Mouse (Mus musculus) forebrain, postnatal 0 days (tissue): Measurements from ENCODE around the gene Nanog. TPM values are rescaled to one million over a fixed set of nuclear protein-coding genes. Genes with fewer than 3 reads are reported as not detected.
A peak's percentile ranks its signal among the peaks of the same experiment; 100 is the strongest.

ENCODE experiments used
- ATAC-seq: fragments of 200-750 bp; cut with Nextera tagmentation; 2 replicates; pipeline ENCODE4 v1.8.0; 2017; ENCODE audit warnings: mild to moderate bottlenecking, moderate library complexity
- DNase-seq: peaks from one replicate; pipeline ENCODE4 v3.0.0-alpha.2; 2015
- H3K27ac ChIP-seq: fragments of 300-500 bp; sonication (generic); 2 replicates; pipeline ENCODE4 v1.5.1; 2014; ENCODE audit warnings: low read depth, mild to moderate bottlenecking, antibody characterized with exemption, low read length, moderate library complexity, mixed read lengths
- H3K27me3 ChIP-seq: fragments of 300-500 bp; sonication (generic); 2 replicates; pipeline ENCODE4 v1.6.1; 2014; ENCODE audit warnings: mild to moderate bottlenecking, low read length, mixed read lengths; ENCODE audit not compliant: insufficient read depth
- H3K36me3 ChIP-seq: fragments of 300-500 bp; sonication (generic); 2 replicates; pipeline ENCODE4 v1.6.1; 2014; ENCODE audit warnings: mild to moderate bottlenecking, moderate library complexity; ENCODE audit not compliant: insufficient read depth
- H3K4me1 ChIP-seq: fragments of 300-500 bp; sonication (generic); 2 replicates; pipeline ENCODE4 v1.6.1; 2014; ENCODE audit warnings: antibody characterized with exemption; ENCODE audit not compliant: insufficient read depth
- H3K4me2 ChIP-seq: fragments of 300-500 bp; sonication (generic); 2 replicates; pipeline ENCODE4 v1.6.1; 2014; ENCODE audit warnings: low read depth, mild to moderate bottlenecking, moderate library complexity
- H3K4me3 ChIP-seq: fragments of 300-500 bp; sonication (generic); 2 replicates; pipeline ENCODE4 v1.5.1; 2014; ENCODE audit warnings: low read depth, low read length, mixed read lengths
- H3K9ac ChIP-seq: fragments of 300-500 bp; sonication (generic); 2 replicates; pipeline ENCODE4 v1.6.1; 2014; ENCODE audit warnings: mild to moderate bottlenecking
- H3K9me3 ChIP-seq: fragments of 300-500 bp; sonication (generic); 2 replicates; pipeline ENCODE4 v1.6.1; 2016; ENCODE audit warnings: low read length
- CTCF ChIP-seq: sonication (generic); IDR thresholded peaks from 2 replicates; pipeline ENCODE4 v1.5.1; 2016; ENCODE audit warnings: antibody characterized with exemption, control low read depth, low read depth
- WGBS: fragments of 180-500 bp; shearing (Covaris S2); extraction: QIAGEN DNeasy Blood & Tissue Kit; methylation state at CpG from one replicate; pipeline ENCODE4 v1.1.7; 2014; 5-methylcytosine and 5-hydroxymethylcytosine counted together
- polyA plus RNA-seq: library from polyadenylated mRNA; unstranded; fragments of >200 nt; fragmentation: Nextera tagmentation; extraction: Ambion mirVana; gene quantifications from 2 replicates; pipeline ENCODE4 v1.2.1, GENCODE M21; 2015
- total RNA-seq: library from RNA; depleted of rRNA; stranded (reverse); fragments of >200 nt; gene quantifications from 2 replicates; pipeline ENCODE4 v1.2.3, GENCODE M21; 2014; rRNA removed

The Nanog gene
- total and polyA plus RNA-seq, 2 experiments from 2014 or later: 0.07 TPM; not detected in 1

DNA sequence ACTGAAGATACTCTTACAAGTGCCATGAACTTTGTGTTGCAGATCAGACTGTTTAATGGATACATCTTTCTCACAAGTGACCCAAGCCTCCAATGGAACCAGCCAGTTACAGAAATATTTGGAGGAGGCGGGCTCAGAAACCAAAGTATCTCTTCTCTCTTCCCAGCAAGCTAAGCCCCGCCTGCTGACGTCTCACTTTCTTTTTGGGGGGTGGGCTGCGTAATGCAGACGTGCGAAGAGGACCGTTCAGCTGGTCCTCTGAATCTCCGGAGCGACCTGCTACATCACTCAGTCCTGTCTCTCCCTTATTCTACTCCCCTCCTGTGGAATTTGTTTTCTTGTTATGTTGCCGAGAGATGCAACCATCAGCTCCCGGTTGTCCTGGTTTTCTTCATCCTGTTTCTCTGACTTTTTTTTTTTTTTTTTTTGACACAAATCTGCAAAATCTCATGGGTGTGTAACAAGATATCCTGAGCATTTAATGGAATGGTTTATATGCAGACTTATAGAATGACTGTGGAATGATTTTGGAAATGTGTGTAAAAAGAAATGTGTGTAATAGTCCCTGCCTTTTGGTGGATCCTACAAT, 53.8 kb downstream of the Nanog start:
- no peaks in the 10 kb centered on the region for H3K9me3 ChIP-seq
- H3K27me3 ChIP-seq: no peaks in the 10 kb centered on the region
- H3K4me3 ChIP-seq: peak overlapping the region; percentile 45
- H3K9ac ChIP-seq: peak overlapping the region; percentile 44
- ATAC-seq (peak; percentile 59), DNase-seq (peak; percentile 93)
- peak overlapping the region; percentile 62 for H3K27ac ChIP-seq
- no peaks in the 10 kb centered on the region for H3K4me1 ChIP-seq
- H3K36me3 ChIP-seq: no peaks in the 10 kb centered on the region
- WGBS: 2% methylated on average over 11 of the region's 11 CpGs
- no peak for TF ChIP-seq CTCF
- H3K4me2 ChIP-seq: peak overlapping the region; percentile 47

DNA sequence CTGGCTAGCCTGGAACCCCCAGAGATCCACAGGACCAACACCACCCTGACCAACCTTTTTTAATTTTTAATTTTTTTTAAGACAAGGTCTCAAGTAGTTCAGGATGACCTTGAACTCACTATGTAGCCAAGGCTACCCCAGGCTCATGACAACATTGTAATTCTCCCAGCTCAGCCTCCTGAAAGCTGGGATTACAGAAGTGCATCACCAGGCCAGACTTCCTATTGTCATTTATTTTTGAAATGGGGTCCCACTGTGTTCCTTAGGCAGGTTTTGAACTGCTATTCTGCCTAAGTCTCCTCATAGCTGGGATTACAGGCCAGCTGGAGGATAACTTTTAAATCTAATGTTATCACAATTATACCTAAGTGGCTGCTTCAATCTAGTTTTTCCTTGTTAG, 54.6 kb downstream of the Nanog start:
- no peaks in the 10 kb centered on the region for H3K36me3 ChIP-seq
- no peak overlapping the region for H3K27ac ChIP-seq
- H3K9ac ChIP-seq: no peak overlapping the region
- H3K27me3 ChIP-seq: no peaks in the 10 kb centered on the region
- TF ChIP-seq CTCF: no peak
- H3K4me2 ChIP-seq: peak overlapping the region; percentile 47
- no peak for DNase-seq
- no peak for ATAC-seq
- H3K4me1 ChIP-seq: no peaks in the 10 kb centered on the region
- H3K9me3 ChIP-seq: no peaks in the 10 kb centered on the region
- peak overlapping the region; percentile 45; the same call in 1 of the 2 replicates for H3K4me3 ChIP-seq

DNA sequence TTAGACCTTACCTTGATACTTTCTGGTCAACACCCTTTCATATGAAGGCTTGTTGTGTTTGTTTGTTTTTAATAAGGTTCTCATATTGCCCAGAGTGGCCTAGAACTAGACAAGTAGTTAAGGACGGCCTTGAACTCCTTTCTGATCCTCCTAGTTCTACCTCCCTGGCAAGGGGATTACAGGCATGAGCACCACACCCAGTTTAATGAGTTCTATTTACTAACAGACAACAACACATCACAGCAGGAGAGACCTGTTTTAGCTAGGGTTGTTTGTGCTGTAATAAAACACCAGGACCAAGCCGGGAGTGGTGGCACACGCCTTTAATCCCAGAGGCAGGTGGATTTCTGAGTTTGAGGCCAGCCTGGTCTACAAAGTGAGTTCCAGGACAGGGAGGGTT, 55.2 kb downstream of the Nanog start:
- Histone ChIP-seq H3K9ac (no peak overlapping the region), H3K4me2 (no peak overlapping the region), H3K4me1 (no peaks in the 10 kb centered on the region), H3K27ac (no peak overlapping the region), H3K4me3 (no peak overlapping the region), H3K36me3 (no peaks in the 10 kb centered on the region), H3K27me3 (no peaks in the 10 kb centered on the region), H3K9me3 (no peaks in the 10 kb centered on the region)
- 82% methylated on average over 3 of the region's 3 CpGs for WGBS
- no peak for TF ChIP-seq CTCF
- no peak for DNase-seq
- ATAC-seq: no peak

GRCm38 (mm10) chr6:122762952-122763700, 55.8 kb downstream of the Nanog start:
- Histone ChIP-seq H3K27me3 (no peaks in the 10 kb centered on the region), H3K4me1 (no peaks in the 10 kb centered on the region), H3K9me3 (no peaks in the 10 kb centered on the region), H3K4me2 (no peak overlapping the region), H3K36me3 (no peaks in the 10 kb centered on the region), H3K4me3 (no peak overlapping the region), H3K27ac (0 out of 2 replicates have a peak overlapping the region, but pooled peaks have one; percentile 92), H3K9ac (no peak overlapping the region)
- DNase-seq (no peak), ATAC-seq (no peak)
- TF ChIP-seq CTCF: no peak
- 84% methylated on average over 11 of the region's 11 CpGs for WGBS

DNA sequence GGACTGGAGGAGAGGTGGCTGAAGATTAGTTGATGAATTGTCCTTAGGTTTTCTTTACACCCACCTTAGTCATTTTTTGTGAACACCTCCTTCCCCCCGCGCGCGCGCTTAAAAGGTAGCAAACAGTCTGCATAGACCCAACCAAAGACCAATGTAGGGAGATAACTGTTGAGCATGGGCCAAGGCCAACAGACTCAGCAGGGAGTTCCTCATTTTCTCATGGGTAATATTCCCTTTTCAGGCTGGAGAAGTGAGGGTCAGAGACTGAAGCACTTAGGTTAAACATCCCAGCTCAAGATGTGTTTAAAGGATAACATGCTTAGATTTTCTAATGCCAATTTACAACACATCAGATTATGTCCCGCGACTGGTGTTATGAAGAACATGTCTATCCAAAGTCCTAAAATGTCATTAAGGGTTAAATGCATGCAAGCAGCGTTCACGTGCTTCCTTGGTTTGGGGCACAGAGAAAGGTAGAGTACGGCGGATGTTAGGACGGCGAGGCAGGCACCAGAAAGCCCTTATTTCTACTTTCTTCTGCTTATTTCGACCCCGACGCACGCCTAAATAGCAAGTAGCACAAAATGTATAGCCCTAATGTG, 56.7 kb downstream of the Nanog start:
- DNase-seq: no peak
- 32% methylated on average over 17 of the region's 17 CpGs for WGBS
- Histone ChIP-seq H3K27ac (peak overlapping the region; percentile 92), H3K9ac (peak overlapping the region; percentile 72), H3K36me3 (no peaks in the 10 kb centered on the region), H3K27me3 (no peaks in the 10 kb centered on the region), H3K4me3 (peak overlapping the region; percentile 53), H3K4me2 (peak overlapping the region; percentile 79), H3K9me3 (no peaks in the 10 kb centered on the region), H3K4me1 (no peaks in the 10 kb centered on the region)
- TF ChIP-seq CTCF: no peak
- ATAC-seq: peak; percentile 37

Other genes starting within 250 kb of the Nanog start
- gene Rimklb, start 208.7 kb upstream of the Nanog start, total RNA-seq: 159 and 160 TPM in 2 replicates
- 86.6 and 104 TPM in 2 replicates for gene Rimklb, start 208.7 kb upstream of the Nanog start, polyA plus RNA-seq
- gene Mfap5, start 201.6 kb upstream of the Nanog start, total RNA-seq: 3.5 and 3.6 TPM in 2 replicates
- gene Mfap5, start 201.6 kb upstream of the Nanog start, polyA plus RNA-seq: 3.8 and 5.5 TPM in 2 replicates
- gene Aicda, start 153.7 kb upstream of the Nanog start, total RNA-seq: 0.31 and 3.1 TPM in 2 replicates
- 0.29 and 1.3 TPM in 2 replicates for gene Aicda, start 153.7 kb upstream of the Nanog start, polyA plus RNA-seq
- gene Apobec1, start 105.0 kb upstream of the Nanog start, total RNA-seq: 1.2 and 2.0 TPM in 2 replicates
- gene Apobec1, start 105.0 kb upstream of the Nanog start, polyA plus RNA-seq: 2.3 and 2.4 TPM in 2 replicates
- gene Gdf3, start 97.4 kb upstream of the Nanog start, total RNA-seq: not detected in 2 replicates
- gene Gdf3, start 97.4 kb upstream of the Nanog start, polyA plus RNA-seq: not detected in 2 replicates
- gene Dppa3, start 81.1 kb upstream of the Nanog start, total RNA-seq: not detected in 2 replicates
- not detected in 2 replicates for gene Dppa3, start 81.1 kb upstream of the Nanog start, polyA plus RNA-seq
- gene Slc2a3, start 94.2 kb downstream of the Nanog start, total RNA-seq: 68.9 and 78.2 TPM in 2 replicates
- 27.3 and 41.6 TPM in 2 replicates for gene Slc2a3, start 94.2 kb downstream of the Nanog start, polyA plus RNA-seq
- gene Foxj2, start 112.4 kb downstream of the Nanog start, total RNA-seq: 16.3 and 23.4 TPM in 2 replicates
- 6.7 and 8.1 TPM in 2 replicates for gene Foxj2, start 112.4 kb downstream of the Nanog start, polyA plus RNA-seq
- gene C3ar1, start 148.7 kb downstream of the Nanog start, total RNA-seq: 1.5 and 2.3 TPM in 2 replicates
- 1.7 and 1.8 TPM in 2 replicates for gene C3ar1, start 148.7 kb downstream of the Nanog start, polyA plus RNA-seq
- 131 and 146 TPM in 2 replicates for gene Necap1, start 167.0 kb downstream of the Nanog start, total RNA-seq
- 134 and 152 TPM in 2 replicates for gene Necap1, start 167.0 kb downstream of the Nanog start, polyA plus RNA-seq
- 1.0 and 2.1 TPM in 2 replicates for gene Clec4a1, start 214.4 kb downstream of the Nanog start, total RNA-seq
- gene Clec4a1, start 214.4 kb downstream of the Nanog start, polyA plus RNA-seq: 1.8 and 2.3 TPM in 2 replicates
- 0.38 and 0.57 TPM in 2 replicates for gene Clec4a3, start 245.0 kb downstream of the Nanog start, total RNA-seq
- gene Clec4a3, start 245.0 kb downstream of the Nanog start, polyA plus RNA-seq: 1.1 and 1.5 TPM in 2 replicates